Mouse (Mus musculus): ENCODE measurements around the gene Hoxb4. TPM values are rescaled to one million over a fixed set of nuclear protein-coding genes. Genes with fewer than 3 reads are reported as not detected.

Hoxb4 gene
- polyA plus RNA-seq, 1 experiment from 2014 or later = 0.11 TPM

- WGBS = 1% methylated on average over 55 of the region's 55 CpGs
- Histone ChIP-seq H3K9ac (no peak overlapping the region), H3K4me3 (replicated peaks) (0 out of 2 replicates have a peak overlapping the region, but pooled peaks have one; percentile 8)
Measured at GRCm38 (mm10) chr11:96286739-96287385, 31.2 kb upstream of the Hoxb4 start.

DNA sequence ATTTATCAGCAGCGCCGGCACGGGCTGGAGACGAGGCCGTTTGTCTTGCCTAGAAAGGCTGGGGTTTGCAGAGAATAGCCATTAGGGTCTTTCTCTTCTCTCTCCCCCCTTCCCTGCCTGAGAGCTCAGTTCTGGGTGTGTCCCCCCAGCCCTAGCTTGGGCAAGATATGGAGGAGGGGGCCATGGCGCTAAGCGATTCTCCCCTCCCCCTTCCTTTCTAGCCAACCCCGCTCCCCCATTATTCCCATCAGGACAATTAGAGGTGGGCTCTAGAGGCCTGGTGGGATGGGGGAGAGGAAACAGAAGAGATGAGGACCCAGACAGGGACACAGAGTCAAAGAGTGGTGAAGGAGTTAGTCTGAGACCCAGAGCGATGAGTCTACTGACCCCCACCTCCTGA is 30.7 kb upstream of the Hoxb4 start:
- Histone ChIP-seq H3K27ac (replicated peaks) (no peak overlapping the region), H3K9me3 (replicated peaks) (no peaks in the 10 kb centered on the region), H3K9ac (no peak overlapping the region), H3K4me1 (peaks cover 20% of the 10 kb centered on the region), H3K4me3 (replicated peaks) (no peak overlapping the region), H3K36me3 (no peaks in the 10 kb centered on the region), H3K27me3 (peaks cover 99% of the 10 kb centered on the region), H3K4me2 (replicated peaks) (no peak overlapping the region)
- WGBS = under 1% methylated on average over 9 of the region's 9 CpGs
- ATAC-seq (ENCODE audit: insufficient number of reproducible peaks, low FRiP score, low TSS enrichment, low read depth) = no peak

More at GRCm38 (mm10) chr11:96286739-96287385, 31.2 kb upstream of the Hoxb4 start:
- Histone ChIP-seq H3K27ac (replicated peaks) (no peak overlapping the region), H3K4me1 (peaks cover 20% of the 10 kb centered on the region), H3K36me3 (no peaks in the 10 kb centered on the region), H3K9me3 (replicated peaks) (no peaks in the 10 kb centered on the region), H3K4me2 (replicated peaks) (no peak overlapping the region), H3K27me3 (peaks cover 99% of the 10 kb centered on the region)
- ATAC-seq (ENCODE audit: insufficient number of reproducible peaks, low FRiP score, low TSS enrichment, low read depth) = no peak

- Histone ChIP-seq H3K4me2 (replicated peaks) (no peak overlapping the region), H3K9me3 (replicated peaks) (no peaks in the 10 kb centered on the region), H3K36me3 (no peaks in the 10 kb centered on the region), H3K9ac (no peak overlapping the region), H3K27ac (replicated peaks) (no peak overlapping the region), H3K4me3 (replicated peaks) (no peak overlapping the region), H3K27me3 (peaks cover 99% of the 10 kb centered on the region), H3K4me1 (peaks cover 14% of the 10 kb centered on the region)
- no peak for ATAC-seq (ENCODE audit: insufficient number of reproducible peaks, low FRiP score, low TSS enrichment, low read depth)
- 6% methylated on average over 1 of the region's 1 CpGs for WGBS
Measured at GRCm38 (mm10) chr11:96288455-96289221, 29.4 kb upstream of the Hoxb4 start.

- 2% methylated on average over 21 of the region's 21 CpGs for WGBS
- ATAC-seq (ENCODE audit: insufficient number of reproducible peaks, low FRiP score, low TSS enrichment, low read depth) = no peak
- H3K9me3 ChIP-seq (replicated peaks) = no peaks in the 10 kb centered on the region
Measured at GRCm38 (mm10) chr11:96289293-96289692, 28.8 kb upstream of the Hoxb4 start.

GRCm38 (mm10) chr11:96289837-96290236 is 28.2 kb upstream of the Hoxb4 start:
- Histone ChIP-seq H3K4me1 (peaks cover 4% of the 10 kb centered on the region; the same call in 1 of the 2 replicates), H3K4me3 (replicated peaks) (no peak overlapping the region), H3K4me2 (replicated peaks) (no peak overlapping the region), H3K27ac (replicated peaks) (no peak overlapping the region), H3K27me3 (peaks cover 99% of the 10 kb centered on the region), H3K9ac (no peak overlapping the region), H3K9me3 (replicated peaks) (no peaks in the 10 kb centered on the region), H3K36me3 (no peaks in the 10 kb centered on the region)
- 8% methylated on average over 6 of the region's 6 CpGs for WGBS
- ATAC-seq (ENCODE audit: insufficient number of reproducible peaks, low FRiP score, low TSS enrichment, low read depth) = no peak

More at GRCm38 (mm10) chr11:96289293-96289692, 28.8 kb upstream of the Hoxb4 start:
- H3K36me3 ChIP-seq = no peaks in the 10 kb centered on the region
- peaks cover 9% of the 10 kb centered on the region for H3K4me1 ChIP-seq
- H3K9ac ChIP-seq = no peak overlapping the region
- H3K4me3 ChIP-seq (replicated peaks) = no peak overlapping the region
- H3K27me3 ChIP-seq = peaks cover 99% of the 10 kb centered on the region
- no peak overlapping the region for H3K4me2 ChIP-seq (replicated peaks)
- no peak overlapping the region for H3K27ac ChIP-seq (replicated peaks)

- no peak overlapping the region for H3K9ac ChIP-seq
- peaks cover 100% of the 10 kb centered on the region for H3K27me3 ChIP-seq
- peaks cover 2% of the 10 kb centered on the region; the same call in 1 of the 2 replicates for H3K4me1 ChIP-seq
- no peaks in the 10 kb centered on the region for H3K36me3 ChIP-seq
- no peak overlapping the region for H3K4me3 ChIP-seq (replicated peaks)
- no peaks in the 10 kb centered on the region for H3K9me3 ChIP-seq (replicated peaks)
- ATAC-seq (ENCODE audit: insufficient number of reproducible peaks, low FRiP score, low TSS enrichment, low read depth) = no peak
- no peak overlapping the region for H3K4me2 ChIP-seq (replicated peaks)
- no peak overlapping the region for H3K27ac ChIP-seq (replicated peaks)
- 5% methylated on average over 17 of the region's 17 CpGs for whole genome bisulfite sequencing
Measured at GRCm38 (mm10) chr11:96290705-96291355, 27.2 kb upstream of the Hoxb4 start.

- Histone ChIP-seq H3K27me3 (peaks cover 100% of the 10 kb centered on the region), H3K27ac (replicated peaks) (no peak within 1 kb of the TSS), H3K4me3 (replicated peaks) (no peak within 1 kb of the TSS), H3K9ac (no peak within 1 kb of the TSS), H3K9me3 (replicated peaks) (no peaks in the 10 kb centered on the region), H3K4me2 (replicated peaks) (no peak within 1 kb of the TSS), H3K36me3 (no peaks in the 10 kb centered on the region), H3K4me1 (peaks cover 2% of the 10 kb centered on the region; the same call in 1 of the 2 replicates)
- 1% methylated on average over 22 of the region's 22 CpGs for WGBS
- no peak for ATAC-seq (ENCODE audit: insufficient number of reproducible peaks, low FRiP score, low TSS enrichment, low read depth)
Measured at GRCm38 (mm10) chr11:96291681-96292564, 26.1 kb upstream of the Hoxb4 start, which contains the start of gene Hoxb6. Hoxb6 (plus strand) TSS chr11:96292476.

- Histone ChIP-seq H3K27me3 (peaks cover 100% of the 10 kb centered on the region), H3K4me3 (replicated peaks) (no peak overlapping the region), H3K4me1 (peaks cover 2% of the 10 kb centered on the region; the same call in 1 of the 2 replicates), H3K9ac (no peak overlapping the region), H3K36me3 (no peaks in the 10 kb centered on the region), H3K27ac (replicated peaks) (no peak overlapping the region), H3K4me2 (replicated peaks) (no peak overlapping the region), H3K9me3 (replicated peaks) (no peaks in the 10 kb centered on the region)
- no peak for ATAC-seq (ENCODE audit: insufficient number of reproducible peaks, low FRiP score, low TSS enrichment, low read depth)
- under 1% methylated on average over 12 of the region's 12 CpGs for WGBS
Measured at GRCm38 (mm10) chr11:96292565-96293301, 25.3 kb upstream of the Hoxb4 start.

DNA sequence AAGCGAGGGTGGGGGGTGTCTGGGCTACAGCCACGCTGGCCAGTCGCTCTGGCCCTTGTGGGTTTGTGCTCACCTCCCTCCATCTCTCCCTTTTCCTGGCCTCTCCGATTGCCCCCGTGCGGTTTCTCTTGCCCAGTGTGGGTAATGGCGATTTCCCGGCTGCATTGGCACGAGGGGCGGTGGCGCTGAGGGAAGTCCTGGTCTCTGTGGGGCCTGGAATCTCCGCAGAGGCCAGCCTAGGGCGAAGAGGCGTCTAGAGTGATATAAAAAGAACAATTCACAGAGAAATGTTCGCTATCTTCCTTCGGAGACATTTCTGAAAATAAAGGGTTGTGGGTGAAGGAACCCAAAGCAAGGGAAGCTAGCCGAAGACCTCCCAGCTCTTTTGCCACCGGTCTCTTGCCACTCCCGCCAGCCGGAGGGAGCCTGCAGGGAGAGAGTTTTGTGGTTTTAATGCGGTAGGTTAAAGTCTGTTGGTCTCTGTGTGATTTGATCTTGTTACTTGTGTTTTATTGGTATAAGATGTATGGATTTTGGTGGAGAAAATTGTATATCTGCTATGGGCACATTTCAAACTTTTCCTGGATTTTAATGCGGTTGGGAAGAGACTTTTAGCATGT is 24.7 kb upstream of the Hoxb4 start:
- no peaks in the 10 kb centered on the region for H3K9me3 ChIP-seq (replicated peaks)
- H3K4me3 ChIP-seq (replicated peaks) = no peak overlapping the region
- ATAC-seq (ENCODE audit: insufficient number of reproducible peaks, low FRiP score, low TSS enrichment, low read depth) = no peak
- 1% methylated on average over 22 of the region's 22 CpGs for WGBS
- peaks cover 2% of the 10 kb centered on the region; the same call in 1 of the 2 replicates for H3K4me1 ChIP-seq
- H3K27me3 ChIP-seq = peaks cover 100% of the 10 kb centered on the region
- no peak overlapping the region for H3K27ac ChIP-seq (replicated peaks)
- H3K36me3 ChIP-seq = no peaks in the 10 kb centered on the region
- H3K4me2 ChIP-seq (replicated peaks) = no peak overlapping the region
- H3K9ac ChIP-seq = no peak overlapping the region

Data from embryonic facial prominence, embryonic 15.5 days (tissue).